Mouse (Mus musculus) ovary, adult 10 weeks (tissue): ENCODE results near the gene Eef1a1. TPM values are rescaled to one million over a fixed set of nuclear protein-coding genes. Genes with fewer than 3 reads are reported as not detected.

Experiments used
- polyA plus RNA-seq: library from polyadenylated mRNA; stranded (reverse); fragments of 350-450 nt; fragmentation: Illumina TruSeq; extraction: RNeasy Lipid Tissue Mini Kit (QIAGEN cat#74804); gene quantifications from one replicate; pipeline ENCODE4 v1.2.3, GENCODE M21; 2014

Eef1a1 gene
- polyA plus RNA-seq = 6,126 TPM

DNA sequence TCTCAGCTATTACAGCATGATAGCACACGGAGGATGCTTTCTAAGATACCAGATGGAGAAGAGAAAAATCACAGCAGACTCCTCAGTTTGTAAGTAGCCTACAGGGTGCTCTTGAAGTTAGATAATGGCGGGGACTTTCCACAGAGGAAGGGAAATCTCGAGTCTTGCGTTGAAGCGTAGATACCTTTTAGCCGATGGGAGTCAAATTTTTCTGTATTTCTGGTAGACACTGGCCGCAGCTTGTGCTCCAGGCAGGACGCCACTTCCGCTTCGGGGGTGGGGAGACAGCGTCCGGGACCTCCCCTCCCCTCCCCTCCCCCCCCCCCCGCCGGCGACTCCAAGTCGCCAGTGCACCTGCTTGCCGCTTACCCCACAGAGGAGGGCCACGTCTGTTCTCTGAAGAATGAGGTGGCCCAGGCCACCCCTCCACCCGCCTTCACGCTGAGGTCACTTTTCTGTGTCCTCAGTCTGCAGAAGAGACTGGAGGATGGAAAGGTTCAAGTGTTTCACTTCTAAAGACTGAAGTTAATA lies at the start of gene Eef1a1:
TSS of gene Eef1a1 (minus strand) at position 262 of the 531 bp plus-strand sequence.

DNA sequence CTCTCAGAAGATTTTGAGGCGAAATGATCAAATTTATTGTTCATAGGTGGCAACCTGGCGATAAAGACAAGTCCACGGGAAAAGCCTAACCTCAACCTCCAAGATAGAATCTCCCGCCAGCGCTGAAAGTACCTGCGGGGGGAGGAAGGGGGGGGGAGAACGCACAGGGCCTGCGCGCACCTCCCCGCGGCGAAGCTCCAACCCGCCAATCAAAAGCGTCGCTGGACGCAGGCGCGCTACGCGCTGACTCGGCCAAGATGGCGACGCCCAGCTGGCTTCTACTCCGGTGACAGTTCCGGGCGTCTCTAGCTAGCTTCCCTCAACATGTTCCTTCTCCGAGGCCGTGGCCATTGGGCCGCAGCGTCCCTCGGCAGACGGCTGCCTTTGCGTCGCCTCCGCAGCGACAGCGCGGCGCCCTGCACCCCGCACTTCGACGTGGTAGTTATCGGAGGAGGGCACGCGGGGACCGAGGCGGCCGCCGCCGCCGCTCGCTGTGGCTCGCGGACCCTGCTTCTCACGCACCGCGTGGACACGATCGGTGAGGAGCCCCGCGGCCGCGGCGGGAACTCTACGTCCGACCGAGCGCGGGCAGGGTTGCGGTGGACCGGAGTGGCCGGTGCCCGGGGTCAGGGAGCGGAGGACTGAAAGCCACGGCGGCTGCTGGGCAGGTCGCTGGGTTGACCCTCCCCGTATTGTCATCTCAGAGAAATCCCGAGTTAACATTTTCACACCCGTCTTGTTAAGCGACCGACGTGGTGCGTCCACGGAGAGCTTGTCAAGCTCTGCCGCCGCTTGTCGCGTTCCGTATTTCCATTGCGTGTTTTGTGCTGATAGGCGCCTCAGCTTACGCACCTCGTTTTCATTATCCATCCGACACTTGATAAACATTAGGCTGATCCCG lies 40.7 kb downstream of the Eef1a1 start, which contains the start of the genes Mto1 and Gm17324:
TSS of gene Mto1 (plus strand) at position 236 of the 901 bp plus-strand sequence.
TSS of gene Gm17324 (minus strand) at position 814 of the 901 bp plus-strand sequence.

DNA sequence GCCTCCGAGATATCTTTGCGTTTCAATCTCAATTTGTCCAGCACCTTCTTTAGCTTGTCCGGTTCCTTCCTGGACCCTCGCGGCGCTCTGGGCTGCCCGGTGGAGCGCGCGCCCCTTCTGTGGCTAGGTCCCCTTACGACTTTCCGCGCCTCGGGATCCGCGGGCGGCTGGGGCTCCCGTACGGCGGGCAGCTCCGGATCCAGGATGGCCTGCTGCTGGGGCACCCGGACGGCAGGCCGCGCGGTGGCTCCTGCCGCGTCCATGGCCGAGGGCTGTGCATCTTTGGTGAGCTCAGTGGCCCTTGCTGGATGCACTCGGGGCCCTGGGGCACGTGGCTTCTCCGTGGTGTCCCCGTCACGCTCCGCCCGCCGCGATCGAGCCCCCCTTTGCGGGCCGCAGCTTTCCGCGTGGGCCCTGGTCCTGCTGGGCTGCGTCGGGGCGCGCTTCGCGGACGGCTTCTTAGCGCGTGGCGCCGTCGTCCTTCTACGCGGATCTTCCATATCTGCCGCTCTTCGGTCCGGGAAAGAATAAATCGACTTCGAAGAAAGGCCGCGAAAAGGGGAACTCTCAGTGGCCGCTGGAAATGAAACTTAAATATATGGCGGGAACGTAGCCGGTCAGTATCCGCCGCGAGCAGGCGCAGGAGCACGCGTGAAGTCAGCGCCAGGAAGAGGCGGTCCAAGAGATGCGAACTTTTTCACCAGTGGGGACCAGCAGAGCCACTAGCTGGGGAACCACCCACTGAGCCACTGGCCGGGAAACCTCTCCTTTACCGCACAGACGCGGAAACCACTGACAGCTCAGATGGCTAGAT lies 46.2 kb downstream of the Eef1a1 start, which contains the start of gene Cgas:
TSS of gene Cgas (minus strand) at position 659 of the 814 bp plus-strand sequence.

Other genes with a start within 250 kb of the Eef1a1 start
- not detected for gene Gm3776, start 232.0 kb downstream of the Eef1a1 start, polyA plus RNA-seq
- not detected for gene Gm10639, start 199.2 kb downstream of the Eef1a1 start, polyA plus RNA-seq
- gene Omt2a, start 174.4 kb downstream of the Eef1a1 start, polyA plus RNA-seq = 49.9 TPM
- 111 TPM for gene Omt2b, start 161.6 kb downstream of the Eef1a1 start, polyA plus RNA-seq
- gene Gsta2, start 133.4 kb downstream of the Eef1a1 start, polyA plus RNA-seq = 29.7 TPM
- gene Dppa5a, start 121.0 kb downstream of the Eef1a1 start, polyA plus RNA-seq = 2.8 TPM
- gene Ooep, start 110.4 kb downstream of the Eef1a1 start, polyA plus RNA-seq = 21.6 TPM
- 0.20 TPM for gene Ddx43, start 93.4 kb downstream of the Eef1a1 start, polyA plus RNA-seq
- gene Cgas, start 45.9 kb downstream of the Eef1a1 start, polyA plus RNA-seq = 5.2 TPM
- gene Mto1, start 40.9 kb downstream of the Eef1a1 start, polyA plus RNA-seq = 14.9 TPM
- gene Gm17324, start 40.4 kb downstream of the Eef1a1 start, polyA plus RNA-seq = not detected
- 25.3 TPM for gene Slc17a5, start 98.9 kb upstream of the Eef1a1 start, polyA plus RNA-seq
- gene Cd109, start 126.4 kb upstream of the Eef1a1 start, polyA plus RNA-seq = 7.1 TPM